Mouse (Mus musculus): ENCODE measurements around the gene Cpxcr1. TPM values are rescaled to one million over a fixed set of nuclear protein-coding genes. Genes with fewer than 3 reads are reported as not detected.

Gene Cpxcr1
- polyA plus RNA-seq (2012; rRNA removed) = not detected in 2 replicates

- DNase-seq (ENCODE audit: low read depth) = no peak
Observed at GRCm38 (mm10) chrX:116448644-116449043, at the start of gene Cpxcr1. Gene Cpxcr1, plus strand, starts transcription at chrX:116448944.

Other genes with a start within 250 kb of the Cpxcr1 start
- not detected in 2 replicates for gene H2afb2, start 232.2 kb downstream of the Cpxcr1 start, polyA plus RNA-seq (2012; rRNA removed)

Measured in gonadal fat pad, adult 2 months (tissue).